Mouse (Mus musculus): ENCODE data around the gene Scn1b. TPM values are rescaled to one million over a fixed set of nuclear protein-coding genes. Genes with fewer than 3 reads are reported as not detected.

Scn1b gene
- total RNA-seq, 2 experiments from 2014 or later = 13.5 to 24.9 TPM

Other genes with a start within 250 kb of the Scn1b start
- under 1 TPM; 0.70 TPM for gene Cd22, start 246.7 kb downstream of the Scn1b start, total RNA-seq (2021)
- gene Mag, start 212.1 kb downstream of the Scn1b start, total RNA-seq (2021) = under 1 TPM; 0.38 to 0.40 TPM
- gene Hamp2, start 202.3 kb downstream of the Scn1b start, total RNA-seq (2021) = 1 to 10 TPM in 1 of 2 experiments, not detected in 1; 3.4 TPM
- 1 to 10 TPM in 1 of 2 experiments, not detected in 1; 4.3 TPM for gene Hamp, start 183.0 kb downstream of the Scn1b start, total RNA-seq (2021)
- gene Usf2, start 170.2 kb downstream of the Scn1b start, total RNA-seq (2021) = 100 to 1,000 TPM; 104 to 122 TPM
- gene Lsr, start 153.5 kb downstream of the Scn1b start, total RNA-seq (2021) = 10 to 100 TPM in 1 of 2 experiments, 1 to 10 TPM in 1; 6.8 to 19.1 TPM
- under 1 TPM; 0.61 to 0.66 TPM for gene Fam187b, start 153.2 kb downstream of the Scn1b start, total RNA-seq (2021)
- gene Fxyd5, start 84.5 kb downstream of the Scn1b start, total RNA-seq (2021) = 10 to 100 TPM; 45.1 to 82.7 TPM
- 1 to 10 TPM; 1.9 to 2.3 TPM for gene Fxyd7, start 75.5 kb downstream of the Scn1b start, total RNA-seq (2021)
- 100 to 1,000 TPM; 193 to 280 TPM for gene Fxyd1, start 69.8 kb downstream of the Scn1b start, total RNA-seq (2021)
- 1 to 10 TPM; 3.0 to 8.1 TPM for gene Lgi4, start 67.7 kb downstream of the Scn1b start, total RNA-seq (2021)
- 1 to 10 TPM; 1.4 to 4.4 TPM for gene Fxyd3, start 50.3 kb downstream of the Scn1b start, total RNA-seq (2021)
- gene Hpn, start 11.7 kb downstream of the Scn1b start, total RNA-seq (2021) = 1 to 10 TPM; 1.2 to 1.4 TPM
- 10 to 100 TPM; 41.9 to 51.7 TPM for gene Gramd1a, start 28.9 kb upstream of the Scn1b start, total RNA-seq (2021)
- not detected for gene Scgb2b2, start 163.5 kb upstream of the Scn1b start, total RNA-seq (2021)
- gene Scgb1b2, start 164.8 kb upstream of the Scn1b start, total RNA-seq (2021) = not detected
- gene Scgb2b3, start 235.1 kb upstream of the Scn1b start, total RNA-seq (2021) = not detected
- not detected for gene Scgb1b3, start 248.6 kb upstream of the Scn1b start, total RNA-seq (2021)